Mouse (Mus musculus): ENCODE data around the gene Efhd2. TPM values are rescaled to one million over a fixed set of nuclear protein-coding genes. Genes with fewer than 3 reads are reported as not detected.

Gene Efhd2
- polyA plus RNA-seq, 1 experiment from 2014 or later, result 45.8 TPM

Other genes with a start within 250 kb of the Efhd2 start
- gene Plekhm2, start 210.0 kb downstream of the Efhd2 start, polyA plus RNA-seq (2015; fragmentation: Nextera tagmentation; extraction: Ambion mirVana), result 1.1 and 2.0 TPM in 2 replicates
- 1.2 TPM in 1 of 2 replicates, not detected in the other for gene Rsc1a1, start 189.3 kb downstream of the Efhd2 start, polyA plus RNA-seq (2015; fragmentation: Nextera tagmentation; extraction: Ambion mirVana)
- 14.8 and 17.2 TPM in 2 replicates for gene Ddi2, start 151.5 kb downstream of the Efhd2 start, polyA plus RNA-seq (2015; fragmentation: Nextera tagmentation; extraction: Ambion mirVana)
- gene Agmat, start 128.2 kb downstream of the Efhd2 start, polyA plus RNA-seq (2015; fragmentation: Nextera tagmentation; extraction: Ambion mirVana), result 20.5 and 26.2 TPM in 2 replicates
- gene Dnajc16, start 84.0 kb downstream of the Efhd2 start, polyA plus RNA-seq (2015; fragmentation: Nextera tagmentation; extraction: Ambion mirVana), result 2.0 and 2.2 TPM in 2 replicates
- gene Casp9, start 81.3 kb downstream of the Efhd2 start, polyA plus RNA-seq (2015; fragmentation: Nextera tagmentation; extraction: Ambion mirVana), result 9.7 and 9.9 TPM in 2 replicates
- 0.14 and 3.3 TPM in 2 replicates for gene Cela2a, start 48.8 kb downstream of the Efhd2 start, polyA plus RNA-seq (2015; fragmentation: Nextera tagmentation; extraction: Ambion mirVana)
- gene Ctrc, start 28.6 kb downstream of the Efhd2 start, polyA plus RNA-seq (2015; fragmentation: Nextera tagmentation; extraction: Ambion mirVana), result not detected in 2 replicates
- gene Fhad1, start 140.2 kb upstream of the Efhd2 start, polyA plus RNA-seq (2015; fragmentation: Nextera tagmentation; extraction: Ambion mirVana), result 0.24 TPM in 1 of 2 replicates, not detected in the other
- 16.2 and 17.6 TPM in 2 replicates for gene Tmem51, start 209.4 kb upstream of the Efhd2 start, polyA plus RNA-seq (2015; fragmentation: Nextera tagmentation; extraction: Ambion mirVana)

All from liver, embryonic 15.5 days (tissue).